Mouse (Mus musculus) testis, adult 2 months (tissue): ENCODE data around the gene Cabp2.

ENCODE experiments used
- CTCF ChIP-seq: fragments of 200-500 bp; IDR thresholded peaks from 2 replicates; pipeline ENCODE4 v1.5.1; 2012; ENCODE audit warnings: low read depth, mild to moderate bottlenecking, inconsistent platforms, low read length, moderate library complexity; ENCODE audit not compliant: control insufficient read depth, insufficient read depth, insufficient replicate concordance
- POLR2A ChIP-seq: fragments of 200-500 bp; IDR thresholded peaks from 2 replicates; pipeline ENCODE4 v1.6.1; 2012; ENCODE audit warnings: low read depth, mild to moderate bottlenecking, inconsistent platforms, low read length, moderate library complexity; ENCODE audit not compliant: control insufficient read depth

DNA sequence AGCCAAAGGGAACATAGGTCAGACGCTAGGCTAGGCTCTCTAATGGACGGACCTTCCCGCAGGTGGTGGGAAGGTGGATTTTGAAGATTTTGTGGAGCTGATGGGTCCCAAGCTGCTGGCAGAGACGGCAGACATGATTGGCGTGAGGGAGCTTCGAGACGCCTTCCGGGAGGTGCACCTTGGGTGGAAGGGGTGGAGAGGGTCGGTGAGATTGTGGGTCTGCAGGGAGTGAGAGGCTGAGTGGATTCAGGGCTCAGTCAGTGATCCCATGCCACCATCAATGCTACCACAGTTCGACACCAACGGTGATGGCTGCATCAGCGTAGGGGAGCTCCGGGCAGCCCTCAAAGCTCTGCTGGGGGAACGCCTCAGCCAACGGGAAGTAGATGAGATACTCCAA lies 4.8 kb downstream of the Cabp2 start:
- TF ChIP-seq POLR2A = no peak
- TF ChIP-seq CTCF = no peak
